Mouse (Mus musculus): ENCODE data around the gene Mecom. TPM values are rescaled to one million over a fixed set of nuclear protein-coding genes. Genes with fewer than 3 reads are reported as not detected.

Gene Mecom
- polyA plus RNA-seq, 1 experiment = 7.3 TPM

DNA sequence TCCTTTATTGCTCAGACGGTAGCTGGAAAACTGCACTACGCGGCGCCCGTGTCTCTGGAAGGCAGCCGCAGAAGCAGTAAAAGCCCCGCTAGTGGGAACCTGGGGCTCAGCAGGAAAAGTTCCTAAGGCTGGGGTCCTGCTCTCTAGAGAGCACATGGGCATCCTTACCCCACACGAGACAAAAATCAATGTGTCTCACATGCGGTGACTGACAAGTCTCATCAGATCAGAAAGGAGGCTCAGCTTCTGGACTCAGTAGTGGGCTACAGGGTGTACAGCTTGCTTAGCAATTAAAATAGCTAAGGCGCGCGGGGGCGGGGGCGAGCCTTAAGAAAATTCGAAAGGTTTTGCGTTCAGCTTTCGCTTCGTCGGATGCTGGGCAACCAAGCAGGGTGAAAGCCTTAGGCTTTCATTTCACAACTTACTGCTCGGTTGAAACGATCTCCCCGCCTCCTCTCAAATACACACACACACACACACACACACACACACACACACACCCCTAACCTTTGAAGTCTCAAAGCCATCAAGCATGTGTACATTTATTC lies 40.7 kb downstream of the Mecom start:
- no peak for TF ChIP-seq CTCF (IDR thresholded peaks at IDR 0.05; ENCODE audit: borderline replicate concordance, extremely low read depth, insufficient read depth, insufficient read length)
- no peak for TF ChIP-seq POLR2A (IDR thresholded peaks at IDR 0.05; ENCODE audit: borderline replicate concordance, extremely low read depth, insufficient read depth, insufficient read length, poor library complexity, severe bottlenecking)
- peak; percentile 79 for DNase-seq (ENCODE audit: low read depth)

- TF ChIP-seq POLR2A (IDR thresholded peaks at IDR 0.05; ENCODE audit: borderline replicate concordance, extremely low read depth, insufficient read depth, insufficient read length, poor library complexity, severe bottlenecking) (no peak), CTCF (IDR thresholded peaks at IDR 0.05; ENCODE audit: borderline replicate concordance, extremely low read depth, insufficient read depth, insufficient read length) (no peak)
- no peak for DNase-seq (ENCODE audit: low read depth)
These were observed 41.3 kb downstream of the Mecom start for GRCm38 (mm10) chr3:30506329-30507027.

DNA sequence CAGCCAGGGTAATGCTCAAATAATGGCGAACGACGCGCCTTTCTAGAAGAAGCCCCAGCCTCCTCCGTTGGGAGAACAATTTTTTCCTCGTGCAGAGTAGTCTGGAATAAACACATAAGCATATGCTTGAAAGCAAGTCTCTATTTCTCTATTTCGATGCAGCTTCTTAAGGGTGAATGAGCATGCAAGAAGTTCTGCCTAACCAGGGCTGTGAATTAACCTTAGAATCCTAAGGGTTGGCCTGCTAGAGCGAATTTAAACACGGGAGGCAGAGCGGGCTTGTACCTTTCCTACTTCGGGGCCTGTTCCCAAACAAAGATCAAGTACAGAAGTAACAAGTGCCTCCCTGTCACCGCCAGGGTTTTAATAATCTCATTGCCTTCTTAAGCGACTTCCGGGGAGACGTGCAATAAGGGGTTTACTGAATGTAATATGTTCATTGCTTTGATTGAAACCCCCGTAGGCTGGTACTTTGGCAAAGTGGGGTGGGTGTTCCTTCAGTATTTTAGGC lies 42.0 kb downstream of the Mecom start:
- TF ChIP-seq CTCF (IDR thresholded peaks at IDR 0.05; ENCODE audit: borderline replicate concordance, extremely low read depth, insufficient read depth, insufficient read length) (no peak), POLR2A (IDR thresholded peaks at IDR 0.05; ENCODE audit: borderline replicate concordance, extremely low read depth, insufficient read depth, insufficient read length, poor library complexity, severe bottlenecking) (no peak)
- DNase-seq (ENCODE audit: low read depth) = peak; percentile 52

DNA sequence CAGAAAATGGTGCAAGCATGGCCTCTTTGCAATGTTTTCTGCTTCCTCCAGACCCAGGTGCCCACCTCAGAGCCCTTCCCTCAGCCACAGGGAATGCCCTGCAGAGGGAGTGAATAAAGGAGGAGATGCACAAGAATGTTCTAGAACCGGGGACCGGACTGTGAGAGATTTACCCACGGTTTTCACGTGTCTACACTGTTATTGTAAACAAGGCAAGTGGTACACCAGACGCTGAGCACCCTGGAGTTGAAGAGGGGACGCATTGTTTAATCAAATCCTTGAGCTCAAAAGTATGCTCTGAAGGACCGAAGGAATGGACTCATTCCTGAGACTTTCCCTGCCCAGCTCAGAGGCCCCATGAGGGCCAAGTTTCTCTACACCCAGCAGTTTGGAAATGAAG lies 43.2 kb downstream of the Mecom start:
- TF ChIP-seq CTCF (IDR thresholded peaks at IDR 0.05; ENCODE audit: borderline replicate concordance, extremely low read depth, insufficient read depth, insufficient read length) = no peak
- TF ChIP-seq POLR2A (IDR thresholded peaks at IDR 0.05; ENCODE audit: borderline replicate concordance, extremely low read depth, insufficient read depth, insufficient read length, poor library complexity, severe bottlenecking) = no peak
- no peak for DNase-seq (ENCODE audit: low read depth)

DNA sequence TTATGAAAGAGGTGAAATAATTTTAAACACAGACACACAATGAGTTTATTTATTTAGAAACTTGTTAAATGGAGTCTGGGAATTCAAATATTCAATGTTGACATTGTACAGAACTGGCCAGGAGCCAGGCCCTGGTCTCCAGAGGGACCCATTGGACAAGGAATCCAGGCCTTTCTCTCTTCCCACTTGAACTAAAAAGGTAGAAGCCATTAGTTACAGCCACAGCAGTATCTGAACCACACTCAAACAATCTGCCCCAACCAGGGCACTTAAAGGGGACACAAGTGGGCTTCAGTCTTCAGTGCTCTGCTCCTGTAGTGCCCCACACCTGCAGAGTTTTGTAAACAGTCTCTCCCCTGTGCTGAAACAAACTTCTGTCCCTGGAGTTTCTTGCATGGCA lies 44.0 kb downstream of the Mecom start:
- TF ChIP-seq POLR2A (IDR thresholded peaks at IDR 0.05; ENCODE audit: borderline replicate concordance, extremely low read depth, insufficient read depth, insufficient read length, poor library complexity, severe bottlenecking) (no peak), CTCF (IDR thresholded peaks at IDR 0.05; ENCODE audit: borderline replicate concordance, extremely low read depth, insufficient read depth, insufficient read length) (no peak)
- DNase-seq (ENCODE audit: low read depth) = peak; percentile 28

GRCm38 (mm10) chr3:30498202-30498828 lies 49.5 kb downstream of the Mecom start:
- no peak for TF ChIP-seq POLR2A (IDR thresholded peaks at IDR 0.05; ENCODE audit: borderline replicate concordance, extremely low read depth, insufficient read depth, insufficient read length, poor library complexity, severe bottlenecking)
- no peak for TF ChIP-seq CTCF (IDR thresholded peaks at IDR 0.05; ENCODE audit: borderline replicate concordance, extremely low read depth, insufficient read depth, insufficient read length)
- DNase-seq (ENCODE audit: low read depth) = no peak

DNA sequence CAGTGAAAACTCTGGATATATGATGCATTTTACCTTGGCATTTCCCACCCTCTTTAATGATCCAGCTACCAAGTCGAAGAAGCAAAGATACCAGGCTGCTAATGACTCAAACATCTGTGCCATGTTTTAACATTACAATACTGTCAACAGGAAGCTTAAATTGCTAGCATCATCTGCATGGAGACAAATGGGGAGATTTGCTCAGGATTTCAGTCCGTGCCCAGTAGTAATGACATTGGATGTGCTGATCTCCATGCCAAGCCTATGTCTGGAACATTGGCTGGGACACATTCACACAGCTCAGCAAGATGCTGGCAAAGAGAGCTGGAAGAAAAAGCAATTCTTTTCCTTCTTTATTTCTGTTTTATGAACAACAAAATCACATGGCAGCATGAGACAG lies 53.4 kb downstream of the Mecom start:
- TF ChIP-seq CTCF (IDR thresholded peaks at IDR 0.05; ENCODE audit: borderline replicate concordance, extremely low read depth, insufficient read depth, insufficient read length) (no peak), POLR2A (IDR thresholded peaks at IDR 0.05; ENCODE audit: borderline replicate concordance, extremely low read depth, insufficient read depth, insufficient read length, poor library complexity, severe bottlenecking) (no peak)

GRCm38 (mm10) chr3:30488808-30489207 lies 59.0 kb downstream of the Mecom start:
- no peak for TF ChIP-seq CTCF (IDR thresholded peaks at IDR 0.05; ENCODE audit: borderline replicate concordance, extremely low read depth, insufficient read depth, insufficient read length)
- no peak for TF ChIP-seq POLR2A (IDR thresholded peaks at IDR 0.05; ENCODE audit: borderline replicate concordance, extremely low read depth, insufficient read depth, insufficient read length, poor library complexity, severe bottlenecking)
- no peak for DNase-seq (ENCODE audit: low read depth)

More for the DNA sequence above, 53.4 kb downstream of the Mecom start:
- no peak for DNase-seq (ENCODE audit: low read depth)

DNA sequence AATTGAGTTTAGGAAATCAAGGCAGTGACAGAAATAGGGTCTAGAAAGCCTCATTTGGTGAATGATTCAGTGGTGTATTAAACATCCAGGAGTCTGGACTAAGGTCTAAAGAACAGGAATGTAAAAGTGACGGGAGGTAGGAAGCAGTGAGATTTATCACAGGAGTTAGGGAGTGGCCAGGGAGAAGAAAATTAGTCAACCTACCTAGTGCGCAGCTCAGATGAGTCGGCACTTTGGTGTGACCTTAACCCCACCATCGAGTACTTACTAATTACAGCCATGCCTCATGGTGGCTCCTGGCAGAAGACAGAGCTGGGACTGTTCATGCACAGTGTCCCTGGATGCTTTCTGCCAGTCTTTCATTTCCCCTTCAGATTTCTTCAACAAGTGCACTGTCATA lies 61.4 kb downstream of the Mecom start:
- DNase-seq (ENCODE audit: low read depth) = no peak
- no peak for TF ChIP-seq CTCF (IDR thresholded peaks at IDR 0.05; ENCODE audit: borderline replicate concordance, extremely low read depth, insufficient read depth, insufficient read length)
- TF ChIP-seq POLR2A (IDR thresholded peaks at IDR 0.05; ENCODE audit: borderline replicate concordance, extremely low read depth, insufficient read depth, insufficient read length, poor library complexity, severe bottlenecking) = no peak

- TF ChIP-seq CTCF (IDR thresholded peaks at IDR 0.05; ENCODE audit: borderline replicate concordance, extremely low read depth, insufficient read depth, insufficient read length) = no peak
- no peak for TF ChIP-seq POLR2A (IDR thresholded peaks at IDR 0.05; ENCODE audit: borderline replicate concordance, extremely low read depth, insufficient read depth, insufficient read length, poor library complexity, severe bottlenecking)
- no peak for DNase-seq (ENCODE audit: low read depth)
These were observed 64.7 kb downstream of the Mecom start for GRCm38 (mm10) chr3:30483006-30483684.

DNA sequence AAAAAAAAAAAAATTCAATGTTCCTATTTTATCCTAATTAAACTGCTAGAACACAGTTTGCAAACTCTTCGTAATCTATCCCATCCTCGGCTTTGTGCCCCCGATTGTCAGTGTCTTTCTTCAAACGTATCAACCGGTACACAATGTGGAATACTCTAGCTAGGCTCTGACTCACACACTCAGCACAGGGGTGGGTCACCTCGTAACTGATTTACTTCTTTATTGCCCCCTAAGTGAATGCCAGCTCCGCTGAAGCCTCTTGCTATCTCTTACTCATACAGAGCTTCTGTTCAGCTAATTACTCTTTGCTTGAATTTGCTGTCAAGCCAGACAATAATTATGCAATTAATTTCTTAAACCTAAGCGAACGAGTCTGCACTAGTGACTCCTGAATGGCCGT lies 66.1 kb downstream of the Mecom start:
- no peak for DNase-seq (ENCODE audit: low read depth)
- no peak for TF ChIP-seq POLR2A (IDR thresholded peaks at IDR 0.05; ENCODE audit: borderline replicate concordance, extremely low read depth, insufficient read depth, insufficient read length, poor library complexity, severe bottlenecking)
- TF ChIP-seq CTCF (IDR thresholded peaks at IDR 0.05; ENCODE audit: borderline replicate concordance, extremely low read depth, insufficient read depth, insufficient read length) = no peak

Data from brain, embryonic 14.5 days (tissue).